Mouse (Mus musculus) liver, adult 2 months (tissue): Measurements from ENCODE around the gene Gm20388. TPM values are rescaled to one million over a fixed set of nuclear protein-coding genes. Genes with fewer than 3 reads are reported as not detected.
A peak's percentile ranks its signal among the peaks of the same experiment; 100 is the strongest.

Source experiments
- DNase-seq: peaks from one replicate; pipeline ENCODE4 v3.0.0-alpha.2; 2011; ENCODE audit warnings: low read depth, low spot score; ENCODE audit errors: extremely low read depth
- H3K27ac ChIP-seq: fragments of 200-500 bp; replicated peaks from 2 replicates; pipeline ENCODE4 v1.5.1; 2012; ENCODE audit warnings: low read depth, mild to moderate bottlenecking, control low read depth, inconsistent platforms, low read length; ENCODE audit not compliant: insufficient read depth
- H3K27me3 ChIP-seq: fragments of 200-500 bp; 2 replicates; pipeline ENCODE4 v1.6.1; 2012; ENCODE audit warnings: mild to moderate bottlenecking, moderate library complexity, low read length, inconsistent platforms; ENCODE audit not compliant: control insufficient read depth, insufficient read depth
- H3K36me3 ChIP-seq: fragments of 200-500 bp; 2 replicates; pipeline ENCODE4 v1.6.1; 2012; ENCODE audit warnings: low read length, inconsistent platforms; ENCODE audit not compliant: control insufficient read depth, insufficient read depth
- H3K4me1 ChIP-seq: fragments of 200-500 bp; 2 replicates; pipeline ENCODE4 v1.6.1; 2011; ENCODE audit warnings: low read length; ENCODE audit not compliant: control insufficient read depth, insufficient read depth
- H3K4me3 ChIP-seq: fragments of 200-500 bp; 2 replicates; pipeline ENCODE4 v1.5.1; 2011; ENCODE audit warnings: low read depth, mild to moderate bottlenecking, control low read depth, low read length, moderate library complexity; ENCODE audit not compliant: insufficient read depth
- H3K79me2 ChIP-seq: fragments of 200-500 bp; 2 replicates; pipeline ENCODE4 v1.6.1; 2012; ENCODE audit warnings: inconsistent platforms, mild to moderate bottlenecking, low read length, moderate library complexity; ENCODE audit not compliant: control insufficient read depth, insufficient read depth
- H3K9ac ChIP-seq: fragments of 200-500 bp; 2 replicates; pipeline ENCODE4 v1.6.1; 2012; ENCODE audit warnings: low read depth, mild to moderate bottlenecking, control low read depth, inconsistent platforms, low read length
- CTCF ChIP-seq: fragments of 200-500 bp; IDR thresholded peaks from 2 replicates; pipeline ENCODE4 v1.5.1; 2011; ENCODE audit warnings: low read depth, low read length, control low read depth
- POLR2A ChIP-seq: fragments of 200-500 bp; IDR thresholded peaks from 2 replicates; pipeline ENCODE4 v1.6.1; 2011; ENCODE audit warnings: low read length, control low read depth; ENCODE audit not compliant: insufficient read depth; ENCODE audit errors: extremely low read depth
- WGBS: fragments of 180-500 bp; shearing (Covaris S2); methylation state at CpG from one replicate; pipeline ENCODE4 v1.1.7; 2018; 5-methylcytosine and 5-hydroxymethylcytosine counted together
- polyA plus RNA-seq: library from polyadenylated mRNA; depleted of rRNA; stranded (reverse); fragments of >200 nt; gene quantifications from 2 replicates; pipeline ENCODE4 v1.2.3, GENCODE M21; 2012
- total RNA-seq: library from RNA; depleted of rRNA; stranded (reverse); fragments of >200 nt; gene quantifications from 2 replicates; pipeline ENCODE4 v1.2.3, GENCODE M21; 2014

Gene Gm20388
- total and polyA plus RNA-seq, 2 experiments, result 6.4 to 19.9 TPM

- no peaks in the 10 kb centered on the region; the same call in 1 of the 2 replicates for H3K4me1 ChIP-seq
Observed at GRCm38 (mm10) chr8:120429116-120429515, 518.5 kb downstream of the Gm20388 start.

GRCm38 (mm10) chr8:120431042-120431441 is 520.4 kb downstream of the Gm20388 start:
- no peak for DNase-seq
- H3K9ac ChIP-seq, result no peak overlapping the region
- 95% methylated on average over 12 of the region's 12 CpGs for whole genome bisulfite sequencing

More at GRCm38 (mm10) chr8:120429116-120429515, 518.5 kb downstream of the Gm20388 start:
- Histone ChIP-seq H3K27ac (no peak overlapping the region), H3K36me3 (no peaks in the 10 kb centered on the region), H3K27me3 (no peaks in the 10 kb centered on the region), H3K9ac (no peak overlapping the region), H3K79me2 (no peaks in the 10 kb centered on the region), H3K4me3 (no peak overlapping the region)
- TF ChIP-seq CTCF, result no peak
- no peak for TF ChIP-seq POLR2A
- WGBS, result 100% methylated on average over 1 of the region's 1 CpGs
- DNase-seq, result no peak

GRCm38 (mm10) chr8:120432438-120432837 is 521.8 kb downstream of the Gm20388 start:
- Histone ChIP-seq H3K27me3 (no peaks in the 10 kb centered on the region), H3K9ac (no peak overlapping the region), H3K79me2 (no peaks in the 10 kb centered on the region), H3K4me3 (no peak overlapping the region), H3K36me3 (no peaks in the 10 kb centered on the region), H3K4me1 (peaks cover 9% of the 10 kb centered on the region), H3K27ac (no peak overlapping the region)
- DNase-seq, result no peak
- TF ChIP-seq CTCF (no peak), POLR2A (no peak)
- WGBS, result 85% methylated on average over 7 of the region's 7 CpGs

More at GRCm38 (mm10) chr8:120431042-120431441, 520.4 kb downstream of the Gm20388 start:
- Histone ChIP-seq H3K36me3 (no peaks in the 10 kb centered on the region), H3K79me2 (no peaks in the 10 kb centered on the region), H3K27me3 (no peaks in the 10 kb centered on the region), H3K4me3 (no peak overlapping the region), H3K27ac (no peak overlapping the region), H3K4me1 (no peaks in the 10 kb centered on the region; the same call in 1 of the 2 replicates)
- TF ChIP-seq POLR2A (no peak), CTCF (no peak)

GRCm38 (mm10) chr8:120433143-120433542 is 522.5 kb downstream of the Gm20388 start:
- WGBS, result 90% methylated on average over 7 of the region's 7 CpGs
- Histone ChIP-seq H3K9ac (no peak overlapping the region), H3K36me3 (no peaks in the 10 kb centered on the region), H3K4me3 (no peak overlapping the region), H3K27ac (no peak overlapping the region), H3K4me1 (peaks cover 14% of the 10 kb centered on the region), H3K27me3 (no peaks in the 10 kb centered on the region), H3K79me2 (no peaks in the 10 kb centered on the region)
- DNase-seq, result no peak
- no peak for TF ChIP-seq POLR2A
- no peak for TF ChIP-seq CTCF

- H3K27ac ChIP-seq, result no peak overlapping the region
- no peak overlapping the region for H3K4me3 ChIP-seq
- H3K4me1 ChIP-seq, result peaks cover 18% of the 10 kb centered on the region
- H3K9ac ChIP-seq, result no peak overlapping the region
- TF ChIP-seq CTCF (0 out of 2 replicates have a peak, but pooled peaks have one; percentile 5), POLR2A (no peak)
- H3K27me3 ChIP-seq, result no peaks in the 10 kb centered on the region
- no peak for DNase-seq
- no peaks in the 10 kb centered on the region for H3K79me2 ChIP-seq
- H3K36me3 ChIP-seq, result no peaks in the 10 kb centered on the region
- 100% methylated on average over 1 of the region's 1 CpGs for WGBS
Observed at GRCm38 (mm10) chr8:120433734-120434133, 523.1 kb downstream of the Gm20388 start.

GRCm38 (mm10) chr8:120435781-120436180 is 525.1 kb downstream of the Gm20388 start:
- Histone ChIP-seq H3K9ac (no peak overlapping the region), H3K79me2 (no peaks in the 10 kb centered on the region), H3K36me3 (no peaks in the 10 kb centered on the region), H3K27ac (no peak overlapping the region), H3K4me3 (no peak overlapping the region), H3K4me1 (peaks cover 18% of the 10 kb centered on the region), H3K27me3 (no peaks in the 10 kb centered on the region)
- DNase-seq, result peak; percentile 12
- 90% methylated on average over 15 of the region's 15 CpGs for WGBS
- TF ChIP-seq POLR2A (no peak), CTCF (no peak)
